Mouse (Mus musculus) kidney, postnatal 4 days (tissue): ENCODE measurements around the gene Pkmyt1.
"Not testable (repeated sequence)": the region's sequence is repeated elsewhere in the genome, so short reads cannot be mapped to it uniquely, and the experiment has no call there.

Experiments used
- DNase-seq, 2 experiments: peaks; one replicate each; pipeline ENCODE4 v3.0.0; 2021; ENCODE audit warnings: mixed read lengths in 2 of 2

The Pkmyt1 gene

GRCm38 (mm10) chr17:23748026-23748425 is 21.9 kb downstream of the Pkmyt1 start:
- DNase-seq: no peak

GRCm38 (mm10) chr17:23748631-23749391 is 22.7 kb downstream of the Pkmyt1 start:
- peak; percentile 68 to 78 for DNase-seq

GRCm38 (mm10) chr17:23749400-23750191 is 23.5 kb downstream of the Pkmyt1 start:
- DNase-seq: no peak

GRCm38 (mm10) chr17:23755689-23756088 is 29.6 kb downstream of the Pkmyt1 start:
- peak in 1 of 2 experiments; percentile 58 for DNase-seq

- no peak for DNase-seq
Measured at GRCm38 (mm10) chr17:23757581-23757980, 31.4 kb downstream of the Pkmyt1 start.

- no peak for DNase-seq
Measured at GRCm38 (mm10) chr17:23758801-23759200, 32.7 kb downstream of the Pkmyt1 start.

GRCm38 (mm10) chr17:23760231-23760630 is 34.1 kb downstream of the Pkmyt1 start:
- DNase-seq: no peak

- DNase-seq: no peak
Measured at GRCm38 (mm10) chr17:23761155-23761554, 35.0 kb downstream of the Pkmyt1 start.

- no peak for DNase-seq
Measured at GRCm38 (mm10) chr17:23762976-23763375, 36.8 kb downstream of the Pkmyt1 start.

- no peak for DNase-seq
Measured at GRCm38 (mm10) chr17:23770493-23770892, 44.4 kb downstream of the Pkmyt1 start.

- no peak for DNase-seq
Measured at GRCm38 (mm10) chr17:23770896-23771283, 44.8 kb downstream of the Pkmyt1 start.

GRCm38 (mm10) chr17:23771284-23772218 is 45.4 kb downstream of the Pkmyt1 start, which contains the start of gene Flywch1:
Gene Flywch1, minus strand, starts transcription at chr17:23771602.
- DNase-seq: peak; percentile 98 to 99

- DNase-seq: not testable (repeated sequence)
Measured at GRCm38 (mm10) chr17:23772219-23772556, 46.1 kb downstream of the Pkmyt1 start.

GRCm38 (mm10) chr17:23773676-23774075 is 47.5 kb downstream of the Pkmyt1 start:
- DNase-seq: no peak

- peak; percentile 92 to 93 for DNase-seq
Measured at GRCm38 (mm10) chr17:23774090-23774489, 48.0 kb downstream of the Pkmyt1 start.

- no peak for DNase-seq
Measured at GRCm38 (mm10) chr17:23776216-23776615, 50.1 kb downstream of the Pkmyt1 start.

GRCm38 (mm10) chr17:23777141-23777540 is 51.0 kb downstream of the Pkmyt1 start:
- DNase-seq: no peak

- DNase-seq: no peak
Measured at GRCm38 (mm10) chr17:23778447-23778846, 52.3 kb downstream of the Pkmyt1 start.

GRCm38 (mm10) chr17:23783352-23783751 is 57.2 kb downstream of the Pkmyt1 start:
- DNase-seq: no peak

GRCm38 (mm10) chr17:23785561-23786471 is 59.7 kb downstream of the Pkmyt1 start, which contains the start of gene Flywch2:
Gene Flywch2, minus strand, starts transcription at chr17:23786081.
- DNase-seq: peak; percentile 86 to 89
